Mouse (Mus musculus): ENCODE measurements around the gene 1700069L16Rik. TPM values are rescaled to one million over a fixed set of nuclear protein-coding genes. Genes with fewer than 3 reads are reported as not detected.

The 1700069L16Rik gene
- polyA plus RNA-seq, 1 experiment from 2014 or later = not detected

DNA sequence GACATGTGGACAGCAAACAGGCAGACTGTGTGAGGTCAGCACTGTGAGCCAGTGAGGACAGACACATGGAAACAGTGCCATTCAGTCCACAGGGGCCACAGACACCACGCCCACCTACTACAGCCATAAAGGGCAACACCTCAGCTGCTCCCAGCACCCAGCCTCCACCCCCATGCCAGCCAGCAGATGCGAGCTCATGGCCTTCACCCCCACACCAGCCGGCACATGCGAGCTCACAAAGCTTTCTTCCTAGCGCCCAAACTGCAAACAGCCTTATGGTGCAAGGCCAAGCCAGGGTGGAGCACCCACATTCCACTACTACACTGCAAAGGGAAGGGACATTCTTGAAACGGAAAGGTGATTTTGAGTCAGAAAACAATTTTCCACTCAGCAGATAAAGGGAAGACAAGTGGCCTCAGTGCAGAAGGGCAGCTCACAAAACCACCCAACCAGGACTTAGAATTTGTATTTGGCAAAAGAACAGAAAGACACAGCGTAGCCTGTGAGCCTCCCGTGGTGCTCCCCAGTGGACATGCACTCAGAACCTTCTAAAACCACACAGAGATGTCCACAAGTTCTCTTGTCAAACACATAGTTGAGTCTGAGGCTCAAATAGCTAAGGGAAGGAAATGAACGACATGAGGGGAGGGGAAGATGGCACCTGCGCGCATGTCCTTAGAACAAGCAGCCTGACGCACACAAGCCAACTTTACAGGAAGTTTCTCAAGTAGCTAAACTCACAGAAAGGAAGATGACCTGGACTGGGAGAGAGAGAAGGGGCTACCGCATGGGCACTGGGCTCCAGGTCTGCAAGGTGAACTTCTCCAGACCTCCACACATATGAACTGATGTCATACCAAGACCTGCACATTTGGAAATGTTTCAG is 41.3 kb upstream of the 1700069L16Rik start:
- ATAC-seq (ENCODE audit: insufficient number of reproducible peaks, insufficient read depth, low FRiP score, low read depth) = peak; percentile 21; the same call in 1 of the 2 replicates
- peaks cover 6 to 17% of the 10 kb centered on the region in 2 experiments for H3K4me1 ChIP-seq (ENCODE audit: control insufficient read depth in 2 of 2, insufficient read depth in 2 of 2, low read length in 2 of 2)
- no peaks in the 10 kb centered on the region for H3K27me3 ChIP-seq (ENCODE audit: control insufficient read depth, insufficient read depth, low read length)
- no peak overlapping the region for H3K4me2 ChIP-seq (ENCODE audit: low read length)
- H3K4me3 ChIP-seq (ENCODE audit: control insufficient read depth in 1 of 2, insufficient read depth in 1 of 2, low read depth in 1 of 2, low read length in 2 of 2) = no peak overlapping the region
- no peaks in the 10 kb centered on the region for H3K9me3 ChIP-seq (ENCODE audit: control insufficient read depth, low read length)
- 79% methylated on average over 13 of the region's 13 CpGs for WGBS
- H3K27ac ChIP-seq (replicated peaks in 1 of 2; ENCODE audit: control insufficient read depth in 1 of 2, insufficient read depth in 1 of 2, low read depth in 2 of 2, low read length in 2 of 2) = no peak overlapping the region
- no peak overlapping the region for H3K9ac ChIP-seq (ENCODE audit: low read length)
- peaks cover 69% of the 10 kb centered on the region for H3K36me3 ChIP-seq (ENCODE audit: control insufficient read depth, insufficient read depth, low read length)

- peaks cover 83% of the 10 kb centered on the region for H3K36me3 ChIP-seq (ENCODE audit: control insufficient read depth, insufficient read depth, low read length)
Observed at GRCm38 (mm10) chr5:113764426-113764825, 39.9 kb upstream of the 1700069L16Rik start.

DNA sequence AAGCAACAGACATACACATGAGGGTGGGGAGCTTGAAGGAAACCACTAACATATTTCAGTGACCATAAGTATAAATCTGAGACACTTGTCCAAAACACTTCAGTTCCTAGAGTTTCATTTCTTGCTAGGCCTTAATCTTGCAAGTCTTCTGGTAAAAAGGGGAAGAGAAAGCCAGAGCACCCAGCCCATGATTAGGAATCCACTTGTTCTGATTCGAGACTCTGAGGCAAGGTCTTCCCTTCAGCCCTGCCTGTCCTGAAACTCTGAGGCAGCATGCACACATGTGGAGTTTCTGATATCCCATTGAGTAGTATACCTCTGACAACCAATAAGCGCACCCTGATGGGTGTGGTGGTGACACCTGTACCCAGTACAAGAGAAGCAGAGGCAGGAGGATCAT is 37.0 kb upstream of the 1700069L16Rik start:
- no peak overlapping the region for H3K27ac ChIP-seq (replicated peaks in 1 of 2; ENCODE audit: control insufficient read depth in 1 of 2, insufficient read depth in 1 of 2, low read depth in 2 of 2, low read length in 2 of 2)
- no peaks in the 10 kb centered on the region for H3K27me3 ChIP-seq (ENCODE audit: control insufficient read depth, insufficient read depth, low read length)
- no peak overlapping the region for H3K9ac ChIP-seq (ENCODE audit: low read length)
- no peak for ATAC-seq (ENCODE audit: insufficient number of reproducible peaks, insufficient read depth, low FRiP score, low read depth)
- peaks cover 0 to 4% of the 10 kb centered on the region in 2 experiments; a peak in 1 of 4 replicates for H3K4me1 ChIP-seq (ENCODE audit: control insufficient read depth in 2 of 2, insufficient read depth in 2 of 2, low read length in 2 of 2)
- no peaks in the 10 kb centered on the region for H3K9me3 ChIP-seq (ENCODE audit: control insufficient read depth, low read length)
- H3K4me3 ChIP-seq (ENCODE audit: control insufficient read depth in 1 of 2, insufficient read depth in 1 of 2, low read depth in 1 of 2, low read length in 2 of 2) = no peak overlapping the region
- no peak overlapping the region for H3K4me2 ChIP-seq (ENCODE audit: low read length)
- H3K36me3 ChIP-seq (ENCODE audit: control insufficient read depth, insufficient read depth, low read length) = peaks cover 85% of the 10 kb centered on the region
- WGBS = 95% methylated on average over 2 of the region's 2 CpGs

More at GRCm38 (mm10) chr5:113764426-113764825, 39.9 kb upstream of the 1700069L16Rik start:
- H3K27ac ChIP-seq (replicated peaks in 1 of 2; ENCODE audit: control insufficient read depth in 1 of 2, insufficient read depth in 1 of 2, low read depth in 2 of 2, low read length in 2 of 2) = no peak overlapping the region
- ATAC-seq (ENCODE audit: insufficient number of reproducible peaks, insufficient read depth, low FRiP score, low read depth) = no peak
- H3K4me3 ChIP-seq (ENCODE audit: control insufficient read depth in 1 of 2, insufficient read depth in 1 of 2, low read depth in 1 of 2, low read length in 2 of 2) = no peak overlapping the region
- no peaks in the 10 kb centered on the region for H3K9me3 ChIP-seq (ENCODE audit: control insufficient read depth, low read length)
- H3K27me3 ChIP-seq (ENCODE audit: control insufficient read depth, insufficient read depth, low read length) = no peaks in the 10 kb centered on the region
- H3K9ac ChIP-seq (ENCODE audit: low read length) = no peak overlapping the region
- H3K4me2 ChIP-seq (ENCODE audit: low read length) = no peak overlapping the region
- H3K4me1 ChIP-seq (ENCODE audit: control insufficient read depth in 2 of 2, insufficient read depth in 2 of 2, low read length in 2 of 2) = peaks cover 0 to 4% of the 10 kb centered on the region in 2 experiments; a peak in 1 of 4 replicates
- 88% methylated on average over 7 of the region's 7 CpGs for WGBS

GRCm38 (mm10) chr5:113755347-113756030 is 30.9 kb upstream of the 1700069L16Rik start:
- H3K27me3 ChIP-seq (ENCODE audit: control insufficient read depth, insufficient read depth, low read length) = no peaks in the 10 kb centered on the region
- no peak for ATAC-seq (ENCODE audit: insufficient number of reproducible peaks, insufficient read depth, low FRiP score, low read depth)
- H3K36me3 ChIP-seq (ENCODE audit: control insufficient read depth, insufficient read depth, low read length) = peaks cover 100% of the 10 kb centered on the region
- H3K27ac ChIP-seq (replicated peaks in 1 of 2; ENCODE audit: control insufficient read depth in 1 of 2, insufficient read depth in 1 of 2, low read depth in 2 of 2, low read length in 2 of 2) = no peak overlapping the region
- H3K4me2 ChIP-seq (ENCODE audit: low read length) = no peak overlapping the region
- H3K9me3 ChIP-seq (ENCODE audit: control insufficient read depth, low read length) = no peaks in the 10 kb centered on the region
- H3K9ac ChIP-seq (ENCODE audit: low read length) = no peak overlapping the region
- no peaks in the 10 kb centered on the region for H3K4me1 ChIP-seq (ENCODE audit: control insufficient read depth in 2 of 2, insufficient read depth in 2 of 2, low read length in 2 of 2)
- 87% methylated on average over 15 of the region's 15 CpGs for WGBS
- H3K4me3 ChIP-seq (ENCODE audit: control insufficient read depth in 1 of 2, insufficient read depth in 1 of 2, low read depth in 1 of 2, low read length in 2 of 2) = no peak overlapping the region

GRCm38 (mm10) chr5:113751521-113752157 is 27.1 kb upstream of the 1700069L16Rik start:
- Histone ChIP-seq H3K27ac (replicated peaks in 1 of 2; ENCODE audit: control insufficient read depth in 1 of 2, insufficient read depth in 1 of 2, low read depth in 2 of 2, low read length in 2 of 2) (no peak overlapping the region), H3K27me3 (ENCODE audit: control insufficient read depth, insufficient read depth, low read length) (no peaks in the 10 kb centered on the region), H3K4me3 (ENCODE audit: control insufficient read depth in 1 of 2, insufficient read depth in 1 of 2, low read depth in 1 of 2, low read length in 2 of 2) (no peak overlapping the region), H3K4me2 (ENCODE audit: low read length) (no peak overlapping the region), H3K4me1 (ENCODE audit: control insufficient read depth in 2 of 2, insufficient read depth in 2 of 2, low read length in 2 of 2) (no peaks in the 10 kb centered on the region), H3K9ac (ENCODE audit: low read length) (no peak overlapping the region), H3K36me3 (ENCODE audit: control insufficient read depth, insufficient read depth, low read length) (peaks cover 100% of the 10 kb centered on the region), H3K9me3 (ENCODE audit: control insufficient read depth, low read length) (no peaks in the 10 kb centered on the region)
- ATAC-seq (ENCODE audit: insufficient number of reproducible peaks, insufficient read depth, low FRiP score, low read depth) = no peak
- 85% methylated on average over 9 of the region's 9 CpGs for WGBS

DNA sequence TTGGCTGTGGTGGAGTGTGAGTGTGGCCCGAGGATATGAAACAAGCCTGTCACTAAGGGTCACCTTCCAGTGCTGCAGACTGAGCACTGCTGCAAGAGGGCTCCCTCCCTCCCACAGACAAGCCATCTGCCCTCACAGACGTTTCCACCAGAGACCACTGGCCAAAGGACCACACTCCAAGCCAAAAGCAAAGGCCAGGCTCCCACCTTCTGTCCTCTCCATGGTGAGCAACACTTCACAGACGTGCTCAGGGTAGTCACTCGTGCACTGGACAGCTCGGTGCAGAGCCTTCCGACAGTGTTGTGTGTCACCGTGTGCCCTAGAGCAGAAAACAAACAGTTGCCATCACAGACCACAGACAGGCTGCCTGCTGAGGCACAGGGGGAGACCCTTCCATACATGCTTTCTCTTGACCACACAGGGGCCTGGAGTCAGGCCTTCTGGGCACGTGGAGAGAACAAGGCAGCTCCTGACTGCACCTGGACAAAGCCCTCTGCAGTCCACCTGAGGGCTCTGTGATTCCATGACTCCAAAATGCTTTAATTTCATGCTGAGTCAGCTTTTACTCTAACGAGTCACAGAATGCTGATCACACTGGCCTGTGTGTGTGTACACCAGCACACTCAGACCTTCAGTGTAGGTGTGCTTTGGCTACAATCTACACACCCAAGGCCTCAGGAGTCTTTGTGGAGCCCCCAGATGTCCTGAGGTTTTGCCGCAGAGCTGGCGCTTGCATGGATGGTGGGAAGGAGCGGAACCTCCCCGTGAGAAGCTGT is 24.2 kb upstream of the 1700069L16Rik start:
- ATAC-seq (ENCODE audit: insufficient number of reproducible peaks, insufficient read depth, low FRiP score, low read depth) = no peak
- H3K27ac ChIP-seq (replicated peaks in 1 of 2; ENCODE audit: control insufficient read depth in 1 of 2, insufficient read depth in 1 of 2, low read depth in 2 of 2, low read length in 2 of 2) = no peak overlapping the region
- no peak overlapping the region for H3K4me2 ChIP-seq (ENCODE audit: low read length)
- no peaks in the 10 kb centered on the region for H3K9me3 ChIP-seq (ENCODE audit: control insufficient read depth, low read length)
- H3K4me3 ChIP-seq (ENCODE audit: control insufficient read depth in 1 of 2, insufficient read depth in 1 of 2, low read depth in 1 of 2, low read length in 2 of 2) = no peak overlapping the region
- H3K27me3 ChIP-seq (ENCODE audit: control insufficient read depth, insufficient read depth, low read length) = no peaks in the 10 kb centered on the region
- 94% methylated on average over 13 of the region's 13 CpGs for WGBS
- no peak overlapping the region for H3K9ac ChIP-seq (ENCODE audit: low read length)
- H3K4me1 ChIP-seq (ENCODE audit: control insufficient read depth in 2 of 2, insufficient read depth in 2 of 2, low read length in 2 of 2) = no peaks in the 10 kb centered on the region
- peaks cover 100% of the 10 kb centered on the region for H3K36me3 ChIP-seq (ENCODE audit: control insufficient read depth, insufficient read depth, low read length)

GRCm38 (mm10) chr5:113747629-113748028 is 23.1 kb upstream of the 1700069L16Rik start:
- no peaks in the 10 kb centered on the region for H3K9me3 ChIP-seq (ENCODE audit: control insufficient read depth, low read length)
- no peak overlapping the region for H3K4me3 ChIP-seq (ENCODE audit: control insufficient read depth in 1 of 2, insufficient read depth in 1 of 2, low read depth in 1 of 2, low read length in 2 of 2)
- WGBS = 94% methylated on average over 5 of the region's 5 CpGs
- H3K27me3 ChIP-seq (ENCODE audit: control insufficient read depth, insufficient read depth, low read length) = no peaks in the 10 kb centered on the region
- H3K36me3 ChIP-seq (ENCODE audit: control insufficient read depth, insufficient read depth, low read length) = peaks cover 100% of the 10 kb centered on the region
- ATAC-seq (ENCODE audit: insufficient number of reproducible peaks, insufficient read depth, low FRiP score, low read depth) = no peak
- no peak overlapping the region for H3K4me2 ChIP-seq (ENCODE audit: low read length)
- no peaks in the 10 kb centered on the region for H3K4me1 ChIP-seq (ENCODE audit: control insufficient read depth in 2 of 2, insufficient read depth in 2 of 2, low read length in 2 of 2)
- H3K27ac ChIP-seq (replicated peaks in 1 of 2; ENCODE audit: control insufficient read depth in 1 of 2, insufficient read depth in 1 of 2, low read depth in 2 of 2, low read length in 2 of 2) = no peak overlapping the region
- H3K9ac ChIP-seq (ENCODE audit: low read length) = no peak overlapping the region
